Mouse (Mus musculus) hindbrain, embryonic 12.5 days (tissue): Measurements from ENCODE around the gene Snapc4. TPM values are rescaled to one million over a fixed set of nuclear protein-coding genes. Genes with fewer than 3 reads are reported as not detected.
A peak's percentile ranks its signal among the peaks of the same experiment; 100 is the strongest.

ENCODE experiments used
- ATAC-seq: fragments of 200-750 bp; cut with Nextera tagmentation; 2 replicates; pipeline ENCODE4 v1.8.0; 2017; ENCODE audit warnings: moderate TSS enrichment; ENCODE audit not compliant: low FRiP score
- H3K27ac ChIP-seq: fragments of 300-500 bp; sonication (generic); 2 replicates; pipeline ENCODE4 v1.5.1; 2016; ENCODE audit warnings: mild to moderate bottlenecking
- H3K27me3 ChIP-seq: fragments of 300-500 bp; sonication (generic); 2 replicates; pipeline ENCODE4 v1.6.1; 2016; ENCODE audit warnings: mild to moderate bottlenecking
- H3K36me3 ChIP-seq: fragments of 300-500 bp; sonication (generic); 2 replicates; pipeline ENCODE4 v1.6.1; 2016; ENCODE audit warnings: mild to moderate bottlenecking
- H3K4me1 ChIP-seq: fragments of 300-500 bp; sonication (generic); 2 replicates; pipeline ENCODE4 v1.6.1; 2016
- H3K4me2 ChIP-seq: fragments of 300-500 bp; sonication (generic); replicated peaks from 2 replicates; pipeline ENCODE4 v1.6.1; 2016; ENCODE audit warnings: mild to moderate bottlenecking
- H3K4me3 ChIP-seq: fragments of 300-500 bp; sonication (generic); 2 replicates; pipeline ENCODE4 v1.5.1; 2016; ENCODE audit warnings: mild to moderate bottlenecking
- H3K9ac ChIP-seq: fragments of 300-500 bp; sonication (generic); 2 replicates; pipeline ENCODE4 v1.6.1; 2016; ENCODE audit warnings: mild to moderate bottlenecking, moderate library complexity
- H3K9me3 ChIP-seq: fragments of 300-500 bp; sonication (generic); replicated peaks from 2 replicates; pipeline ENCODE4 v1.6.1; 2016; ENCODE audit warnings: mild to moderate bottlenecking
- WGBS: fragments of 180-500 bp; shearing (Covaris S2); methylation state at CpG from one replicate; pipeline ENCODE4 v1.1.7; 2016; 5-methylcytosine and 5-hydroxymethylcytosine counted together
- polyA plus RNA-seq: library from polyadenylated mRNA; unstranded; fragments of >200 nt; fragmentation: Nextera tagmentation; extraction: Ambion mirVana; gene quantifications from 2 replicates; pipeline ENCODE4 v1.2.1, GENCODE M21; 2016

Gene Snapc4
- polyA plus RNA-seq, 1 experiment from 2014 or later = 37.3 TPM

- peak overlapping the region; percentile 94 for H3K9ac ChIP-seq
- H3K9me3 ChIP-seq = no peaks in the 10 kb centered on the region
- peak; percentile 44 for ATAC-seq
- no peaks in the 10 kb centered on the region for H3K27me3 ChIP-seq
- peaks cover 52% of the 10 kb centered on the region for H3K4me1 ChIP-seq
- peak overlapping the region; percentile 94 for H3K4me2 ChIP-seq
- H3K36me3 ChIP-seq = no peaks in the 10 kb centered on the region
- WGBS = under 1% methylated on average over 11 of the region's 11 CpGs
- peak overlapping the region; percentile 94 for H3K27ac ChIP-seq
- peak overlapping the region; percentile 82 for H3K4me3 ChIP-seq
Observed at GRCm38 (mm10) chr2:26315925-26316311, 64.5 kb downstream of the Snapc4 start.

GRCm38 (mm10) chr2:26315072-26315924, 65.2 kb downstream of the Snapc4 start, which contains the start of gene Gpsm1:
Gpsm1 (plus strand) TSS chr2:26315515.
- peaks cover 50% of the 10 kb centered on the region for H3K4me1 ChIP-seq
- H3K4me2 ChIP-seq = peak within 1 kb of the TSS; percentile 94
- ATAC-seq = peak; percentile 86
- H3K27ac ChIP-seq = peak within 1 kb of the TSS; percentile 94
- H3K27me3 ChIP-seq = no peaks in the 10 kb centered on the region
- H3K9ac ChIP-seq = peak within 1 kb of the TSS; percentile 94
- no peaks in the 10 kb centered on the region for H3K36me3 ChIP-seq
- peak within 1 kb of the TSS; percentile 82 for H3K4me3 ChIP-seq
- under 1% methylated on average over 65 of the region's 66 CpGs for WGBS
- H3K9me3 ChIP-seq = no peaks in the 10 kb centered on the region

GRCm38 (mm10) chr2:26314281-26315071, 66.0 kb downstream of the Snapc4 start:
- H3K4me3 ChIP-seq = peak overlapping the region; percentile 82
- 53% methylated on average over 13 of the region's 13 CpGs for WGBS
- H3K9me3 ChIP-seq = no peaks in the 10 kb centered on the region
- H3K27me3 ChIP-seq = no peaks in the 10 kb centered on the region
- no peak for ATAC-seq
- H3K4me1 ChIP-seq = peaks cover 50% of the 10 kb centered on the region
- no peaks in the 10 kb centered on the region for H3K36me3 ChIP-seq
- peak overlapping the region; percentile 94 for H3K27ac ChIP-seq
- 0 out of 2 replicates have a peak overlapping the region, but pooled peaks have one; percentile 94 for H3K9ac ChIP-seq
- H3K4me2 ChIP-seq = peak overlapping the region; percentile 94

- peak overlapping the region; percentile 49; the same call in 1 of the 2 replicates for H3K27ac ChIP-seq
- ATAC-seq = no peak
- peaks cover 46% of the 10 kb centered on the region for H3K4me1 ChIP-seq
- no peaks in the 10 kb centered on the region for H3K9me3 ChIP-seq
- H3K27me3 ChIP-seq = no peaks in the 10 kb centered on the region
- no peak overlapping the region for H3K4me3 ChIP-seq
- no peaks in the 10 kb centered on the region for H3K36me3 ChIP-seq
- H3K4me2 ChIP-seq = no peak overlapping the region
- no peak overlapping the region for H3K9ac ChIP-seq
- 96% methylated on average over 1 of the region's 1 CpGs for WGBS
Observed at GRCm38 (mm10) chr2:26313394-26313793, 67.1 kb downstream of the Snapc4 start.

GRCm38 (mm10) chr2:26312812-26313211, 67.6 kb downstream of the Snapc4 start:
- H3K4me2 ChIP-seq = no peak overlapping the region
- no peaks in the 10 kb centered on the region for H3K9me3 ChIP-seq
- no peak for ATAC-seq
- no peak overlapping the region for H3K27ac ChIP-seq
- H3K27me3 ChIP-seq = no peaks in the 10 kb centered on the region
- WGBS = 67% methylated on average over 2 of the region's 2 CpGs
- H3K36me3 ChIP-seq = no peaks in the 10 kb centered on the region
- H3K4me3 ChIP-seq = no peak overlapping the region
- peaks cover 40% of the 10 kb centered on the region for H3K4me1 ChIP-seq
- H3K9ac ChIP-seq = no peak overlapping the region

Other genes with a start within 250 kb of the Snapc4 start
- 8.7 and 12.0 TPM in 2 replicates for gene Lhx3, start 172.4 kb downstream of the Snapc4 start, polyA plus RNA-seq
- 19.6 and 20.3 TPM in 2 replicates for gene Qsox2, start 143.1 kb downstream of the Snapc4 start, polyA plus RNA-seq
- gene Ccdc187, start 86.1 kb downstream of the Snapc4 start, polyA plus RNA-seq = 0.31 and 0.37 TPM in 2 replicates
- gene Gpsm1, start 65.1 kb downstream of the Snapc4 start, polyA plus RNA-seq = 125 and 133 TPM in 2 replicates
- gene Dnlz, start 28.5 kb downstream of the Snapc4 start, polyA plus RNA-seq = 33.2 and 34.7 TPM in 2 replicates
- 0.78 and 1.1 TPM in 2 replicates for gene Card9, start 19.7 kb downstream of the Snapc4 start, polyA plus RNA-seq
- gene Entr1, start 8.7 kb upstream of the Snapc4 start, polyA plus RNA-seq = 179 and 188 TPM in 2 replicates
- gene Pmpca, start 8.7 kb upstream of the Snapc4 start, polyA plus RNA-seq = 107 and 110 TPM in 2 replicates
- gene Inpp5e, start 28.6 kb upstream of the Snapc4 start, polyA plus RNA-seq = 31.4 and 35.4 TPM in 2 replicates
- 32.3 and 35.3 TPM in 2 replicates for gene Sec16a, start 64.6 kb upstream of the Snapc4 start, polyA plus RNA-seq
- gene Notch1, start 136.0 kb upstream of the Snapc4 start, polyA plus RNA-seq = 38.0 and 41.0 TPM in 2 replicates
- 61.4 and 72.1 TPM in 2 replicates for gene Egfl7, start 199.4 kb upstream of the Snapc4 start, polyA plus RNA-seq
- not detected in 2 replicates for gene Gm20532, start 206.0 kb upstream of the Snapc4 start, polyA plus RNA-seq
- gene Agpat2, start 223.8 kb upstream of the Snapc4 start, polyA plus RNA-seq = 11.7 and 13.1 TPM in 2 replicates
- 70.1 and 73.7 TPM in 2 replicates for gene Fam69b, start 247.8 kb upstream of the Snapc4 start, polyA plus RNA-seq